Mouse (Mus musculus) kidney, embryonic 15.5 days (tissue): ENCODE data around the gene Dcun1d4. TPM values are rescaled to one million over a fixed set of nuclear protein-coding genes. Genes with fewer than 3 reads are reported as not detected.

Experiments
- ATAC-seq: fragments of 200-750 bp; cut with Nextera tagmentation; replicated peaks from 2 replicates; pipeline ENCODE4 v1.8.0; 2017; ENCODE audit warnings: moderate TSS enrichment; ENCODE audit not compliant: low FRiP score
- H3K27ac ChIP-seq: fragments of 300-500 bp; sonication (generic); 2 replicates; pipeline ENCODE4 v1.5.1; 2015; ENCODE audit warnings: mild to moderate bottlenecking, inconsistent platforms
- H3K27me3 ChIP-seq: fragments of 300-500 bp; sonication (generic); 2 replicates; pipeline ENCODE4 v1.6.1; 2015; ENCODE audit warnings: inconsistent platforms
- H3K36me3 ChIP-seq: fragments of 300-500 bp; sonication (generic); 2 replicates; pipeline ENCODE4 v1.6.1; 2015; ENCODE audit warnings: inconsistent platforms
- H3K4me1 ChIP-seq: fragments of 300-500 bp; sonication (generic); 2 replicates; pipeline ENCODE4 v1.6.1; 2015; ENCODE audit warnings: inconsistent platforms
- H3K4me2 ChIP-seq: fragments of 300-500 bp; sonication (generic); 2 replicates; pipeline ENCODE4 v1.6.1; 2015; ENCODE audit warnings: moderate library complexity, mild to moderate bottlenecking, inconsistent platforms
- H3K4me3 ChIP-seq: fragments of 300-500 bp; sonication (generic); replicated peaks from 2 replicates; pipeline ENCODE4 v1.5.1; 2015; ENCODE audit warnings: mild to moderate bottlenecking, inconsistent platforms
- H3K9ac ChIP-seq: fragments of 300-500 bp; sonication (generic); 2 replicates; pipeline ENCODE4 v1.6.1; 2015; ENCODE audit warnings: mild to moderate bottlenecking, inconsistent platforms
- H3K9me3 ChIP-seq: fragments of 300-500 bp; sonication (generic); replicated peaks from 2 replicates; pipeline ENCODE4 v1.6.1; 2016; ENCODE audit warnings: inconsistent platforms
- WGBS: fragments of 180-500 bp; shearing (Covaris S2); methylation state at CpG from one replicate; pipeline ENCODE4 v1.1.7; 2015; ENCODE audit warnings: mixed read lengths; 5-methylcytosine and 5-hydroxymethylcytosine counted together
- polyA plus RNA-seq: library from polyadenylated mRNA; unstranded; fragments of >200 nt; fragmentation: Nextera tagmentation; extraction: Ambion mirVana; gene quantifications from 2 replicates; pipeline ENCODE4 v1.2.1, GENCODE M21; 2015

Dcun1d4 gene
- polyA plus RNA-seq, 1 experiment from 2014 or later: 24.7 TPM

DNA sequence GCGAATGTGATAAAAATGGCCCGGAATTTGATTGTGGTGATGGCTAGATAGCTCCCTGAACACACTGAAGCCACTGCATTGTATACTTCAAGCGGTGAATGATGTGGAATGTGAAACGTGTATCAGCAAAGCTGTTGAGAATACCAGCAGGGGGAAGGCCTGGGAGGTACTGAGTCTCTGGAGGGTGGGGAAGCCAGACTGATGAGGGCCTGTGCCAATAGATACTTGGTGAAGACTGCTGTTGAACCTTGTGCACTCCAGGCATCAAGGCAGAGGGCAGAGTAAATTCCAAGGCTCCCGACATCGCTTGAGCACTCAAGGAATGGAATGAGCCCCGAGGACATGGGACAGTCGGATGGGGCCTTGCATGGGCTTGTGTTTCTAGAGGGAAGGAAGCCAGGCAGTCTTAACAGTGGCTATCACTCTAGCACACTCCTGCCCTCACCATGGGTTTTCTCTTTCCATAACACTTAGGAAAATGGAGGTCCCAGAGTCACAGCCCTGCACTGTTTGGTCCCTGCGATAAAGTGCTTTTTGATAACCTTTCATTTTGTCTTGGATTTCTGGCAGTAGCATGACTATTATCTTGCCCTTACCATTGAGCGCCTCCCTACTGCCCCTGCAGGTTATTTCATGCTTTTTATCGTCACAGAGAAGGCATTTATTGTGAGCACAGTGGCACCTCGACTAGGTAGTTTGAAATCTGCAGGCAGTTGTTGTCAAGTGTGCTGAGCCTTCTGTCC lies 22.4 kb downstream of the Dcun1d4 start:
- no peak overlapping the region for H3K4me2 ChIP-seq

GRCm38 (mm10) chr5:73511074-73511473 lies 30.3 kb downstream of the Dcun1d4 start:
- Histone ChIP-seq H3K4me3 (no peak overlapping the region), H3K4me1 (peaks cover 13% of the 10 kb centered on the region; the same call in 1 of the 2 replicates), H3K4me2 (no peak overlapping the region), H3K27ac (0 out of 2 replicates have a peak overlapping the region, but pooled peaks have one; percentile 9), H3K27me3 (no peaks in the 10 kb centered on the region), H3K36me3 (peaks cover 26% of the 10 kb centered on the region), H3K9me3 (no peaks in the 10 kb centered on the region), H3K9ac (no peak overlapping the region)
- WGBS: 86% methylated on average over 14 of the region's 14 CpGs
- no peak for ATAC-seq

More for the DNA sequence above, 22.4 kb downstream of the Dcun1d4 start:
- 77% methylated on average over 12 of the region's 12 CpGs for WGBS
- peaks cover 4% of the 10 kb centered on the region for H3K4me1 ChIP-seq
- no peak overlapping the region for H3K9ac ChIP-seq
- no peak for ATAC-seq
- H3K27me3 ChIP-seq: no peaks in the 10 kb centered on the region
- H3K4me3 ChIP-seq: no peak overlapping the region
- no peaks in the 10 kb centered on the region for H3K9me3 ChIP-seq
- no peaks in the 10 kb centered on the region for H3K36me3 ChIP-seq
- no peak overlapping the region for H3K27ac ChIP-seq

DNA sequence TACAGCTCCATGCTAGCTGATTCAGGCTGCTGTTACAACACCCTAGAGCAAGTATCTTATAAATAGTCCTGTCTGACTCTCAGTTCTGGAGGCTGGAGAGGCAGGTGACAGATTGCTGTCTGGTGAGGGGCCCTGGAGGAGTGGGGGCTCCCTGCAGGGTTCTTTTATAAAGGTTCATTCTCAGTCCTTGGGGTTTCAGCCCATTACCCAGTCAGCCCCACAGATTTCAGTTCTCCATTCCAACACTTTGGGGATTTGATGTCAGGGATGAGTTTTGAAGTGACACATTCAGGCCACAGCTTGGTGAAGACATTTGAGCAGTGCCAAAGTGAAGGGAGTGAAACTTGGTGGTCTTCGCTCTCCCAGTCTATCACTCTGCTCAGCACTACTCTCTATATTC lies 31.4 kb downstream of the Dcun1d4 start:
- Histone ChIP-seq H3K27me3 (no peaks in the 10 kb centered on the region), H3K9ac (no peak overlapping the region), H3K36me3 (peaks cover 26% of the 10 kb centered on the region), H3K4me1 (peaks cover 13% of the 10 kb centered on the region; the same call in 1 of the 2 replicates), H3K27ac (peak overlapping the region; percentile 90), H3K4me2 (no peak overlapping the region), H3K4me3 (no peak overlapping the region), H3K9me3 (no peaks in the 10 kb centered on the region)
- 100% methylated on average over 1 of the region's 1 CpGs for WGBS
- ATAC-seq: no peak

DNA sequence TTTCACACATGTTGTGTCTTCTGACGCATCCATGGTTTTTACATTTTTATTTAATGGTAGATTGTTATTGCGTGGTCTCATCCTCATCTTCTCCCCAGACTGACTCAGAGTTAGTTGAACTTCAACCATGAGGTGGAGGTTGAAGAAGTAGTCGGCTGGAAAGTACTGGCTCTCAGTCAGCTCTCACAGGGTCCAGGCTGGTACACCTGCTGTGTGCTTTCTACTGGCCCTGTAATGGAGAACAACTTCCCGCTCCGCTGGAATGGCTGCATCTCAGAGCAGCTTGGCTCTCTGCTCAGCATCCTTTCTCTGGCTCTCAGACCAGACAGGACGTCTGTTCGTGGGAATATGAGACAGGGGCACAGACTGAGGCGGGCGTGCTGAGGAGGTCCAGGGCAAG lies 31.9 kb downstream of the Dcun1d4 start:
- 69% methylated on average over 9 of the region's 9 CpGs for WGBS
- Histone ChIP-seq H3K36me3 (peaks cover 28% of the 10 kb centered on the region), H3K27ac (peak overlapping the region; percentile 90), H3K4me2 (peak overlapping the region; percentile 12; the same call in 1 of the 2 replicates), H3K9me3 (no peaks in the 10 kb centered on the region), H3K9ac (no peak overlapping the region), H3K27me3 (no peaks in the 10 kb centered on the region), H3K4me3 (no peak overlapping the region), H3K4me1 (peaks cover 13% of the 10 kb centered on the region; the same call in 1 of the 2 replicates)
- ATAC-seq: 0 out of 2 replicates have a peak, but pooled peaks have one; percentile 62

DNA sequence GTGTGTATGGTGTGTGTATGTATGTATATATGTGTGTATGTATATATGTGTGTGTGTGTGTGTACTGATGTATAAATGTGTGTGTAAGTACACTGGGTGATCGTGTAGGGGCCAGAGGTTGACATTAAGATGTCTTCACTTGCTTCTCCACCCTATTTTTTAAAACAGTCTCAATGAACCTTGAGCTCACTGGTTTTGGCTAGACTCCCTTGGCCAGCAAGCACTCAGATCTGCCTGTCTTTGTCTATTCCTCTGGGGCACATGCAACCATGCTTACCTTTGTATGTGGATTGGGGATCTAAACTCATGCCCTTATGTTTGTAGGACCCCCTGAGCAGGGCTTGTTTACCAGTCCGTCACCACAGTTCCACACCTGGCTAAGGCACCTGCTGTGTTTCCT lies 33.4 kb downstream of the Dcun1d4 start:
- H3K4me2 ChIP-seq: no peak overlapping the region
- ATAC-seq: no peak
- H3K4me3 ChIP-seq: no peak overlapping the region
- H3K36me3 ChIP-seq: peaks cover 33% of the 10 kb centered on the region
- H3K27me3 ChIP-seq: no peaks in the 10 kb centered on the region
- H3K27ac ChIP-seq: no peak overlapping the region
- WGBS: 90% methylated on average over 2 of the region's 2 CpGs
- no peaks in the 10 kb centered on the region for H3K9me3 ChIP-seq
- peaks cover 13% of the 10 kb centered on the region; the same call in 1 of the 2 replicates for H3K4me1 ChIP-seq
- H3K9ac ChIP-seq: no peak overlapping the region

DNA sequence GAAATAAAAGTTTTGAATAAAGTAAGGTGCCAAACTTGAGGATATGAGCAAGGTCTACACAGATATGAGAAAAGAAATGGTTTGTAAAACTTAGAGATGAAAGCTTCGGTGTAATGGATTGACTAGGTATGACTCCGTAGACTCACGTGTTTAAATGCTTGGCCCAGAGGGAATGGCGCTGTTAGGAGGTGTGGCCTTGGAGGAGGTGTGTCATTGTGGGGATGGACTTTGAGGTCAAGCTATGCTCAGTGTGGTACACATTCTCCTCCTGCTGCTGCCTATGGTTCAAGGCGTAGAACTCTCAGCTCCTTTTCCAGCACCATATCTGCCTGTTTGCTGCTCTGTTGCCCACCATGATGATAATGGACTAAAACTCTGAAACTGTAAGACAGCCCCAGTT lies 36.5 kb downstream of the Dcun1d4 start:
- Histone ChIP-seq H3K4me3 (no peak overlapping the region), H3K9ac (no peak overlapping the region), H3K9me3 (no peaks in the 10 kb centered on the region), H3K27ac (no peak overlapping the region), H3K4me1 (peaks cover 4% of the 10 kb centered on the region; the same call in 1 of the 2 replicates), H3K27me3 (no peaks in the 10 kb centered on the region), H3K36me3 (peaks cover 25% of the 10 kb centered on the region), H3K4me2 (no peak overlapping the region)
- ATAC-seq: no peak
- 94% methylated on average over 5 of the region's 5 CpGs for WGBS

DNA sequence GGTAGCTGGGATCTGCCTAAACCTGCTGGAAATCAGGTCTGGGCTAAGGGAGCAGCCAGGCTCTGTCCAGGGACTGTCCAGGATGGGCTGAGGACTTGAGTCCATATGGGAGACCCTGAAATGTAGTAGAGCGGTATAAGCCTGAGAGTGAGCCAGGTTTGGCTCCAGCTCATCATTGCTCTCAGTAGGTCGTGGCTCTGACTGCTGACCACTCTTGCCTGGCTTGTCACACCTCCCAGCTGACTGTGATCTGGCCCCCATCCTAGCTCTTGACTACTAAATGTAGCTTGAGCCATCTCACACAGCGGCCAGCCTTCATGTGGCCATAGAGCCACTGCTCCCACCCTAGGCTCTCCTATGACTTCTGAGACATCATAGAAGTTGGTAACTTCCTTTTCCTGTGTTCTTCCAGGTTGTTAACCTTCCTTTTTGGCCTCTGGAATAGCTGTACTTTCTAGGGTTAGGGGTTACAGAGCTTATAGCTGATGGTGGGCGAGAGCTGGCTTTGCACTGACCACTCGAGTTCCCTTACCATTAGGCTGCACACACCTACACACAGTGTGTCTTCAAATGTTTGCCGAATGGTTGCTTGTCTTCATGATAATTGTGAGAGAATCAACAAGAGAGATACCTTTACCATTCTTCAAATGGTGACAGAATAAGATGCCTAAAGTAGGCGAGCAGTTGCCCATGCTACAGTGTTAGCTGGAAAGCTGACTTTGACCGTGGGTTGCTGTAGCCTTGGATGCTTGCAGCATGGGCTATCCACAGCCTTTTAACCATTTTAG lies 37.8 kb downstream of the Dcun1d4 start:
- H3K9ac ChIP-seq: no peak overlapping the region
- H3K4me3 ChIP-seq: no peak overlapping the region
- no peaks in the 10 kb centered on the region for H3K27me3 ChIP-seq
- 90% methylated on average over 8 of the region's 8 CpGs for WGBS
- no peak overlapping the region for H3K4me2 ChIP-seq
- H3K36me3 ChIP-seq: peaks cover 28% of the 10 kb centered on the region
- H3K4me1 ChIP-seq: no peaks in the 10 kb centered on the region
- no peaks in the 10 kb centered on the region for H3K9me3 ChIP-seq
- ATAC-seq: no peak
- H3K27ac ChIP-seq: no peak overlapping the region

DNA sequence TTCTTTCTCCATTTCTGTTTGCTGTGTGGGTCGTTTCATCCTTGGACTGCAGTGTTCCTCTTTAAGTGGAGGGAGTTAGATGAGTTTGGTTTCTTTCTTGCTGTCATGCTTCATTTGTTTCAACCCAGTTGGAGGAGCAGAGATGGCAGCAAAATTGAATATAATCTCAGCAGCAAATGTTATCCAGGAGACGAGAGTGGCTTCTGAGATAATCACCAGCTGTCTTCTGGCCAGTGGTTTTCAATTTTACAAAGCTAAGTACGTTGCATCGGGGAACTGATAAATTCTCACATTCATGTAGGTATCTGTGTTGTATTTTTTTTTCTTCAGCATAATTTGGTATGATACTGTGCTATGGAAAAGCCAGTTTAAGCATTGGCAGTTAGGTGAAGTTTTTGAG lies 40.0 kb downstream of the Dcun1d4 start:
- WGBS: 70% methylated on average over 4 of the region's 4 CpGs
- Histone ChIP-seq H3K9me3 (no peaks in the 10 kb centered on the region), H3K27ac (no peak overlapping the region), H3K4me1 (no peaks in the 10 kb centered on the region), H3K36me3 (peaks cover 24% of the 10 kb centered on the region), H3K27me3 (no peaks in the 10 kb centered on the region), H3K4me3 (no peak overlapping the region), H3K9ac (no peak overlapping the region), H3K4me2 (no peak overlapping the region)
- no peak for ATAC-seq

- no peak for ATAC-seq
- no peaks in the 10 kb centered on the region for H3K9me3 ChIP-seq
- WGBS: 86% methylated on average over 10 of the region's 10 CpGs
- peaks cover 33% of the 10 kb centered on the region for H3K36me3 ChIP-seq
- H3K27ac ChIP-seq: no peak overlapping the region
- H3K4me1 ChIP-seq: no peaks in the 10 kb centered on the region
- no peak overlapping the region for H3K4me2 ChIP-seq
- no peak overlapping the region for H3K9ac ChIP-seq
- no peaks in the 10 kb centered on the region for H3K27me3 ChIP-seq
- H3K4me3 ChIP-seq: no peak overlapping the region
Measured at GRCm38 (mm10) chr5:73523227-73523626, 42.4 kb downstream of the Dcun1d4 start.

DNA sequence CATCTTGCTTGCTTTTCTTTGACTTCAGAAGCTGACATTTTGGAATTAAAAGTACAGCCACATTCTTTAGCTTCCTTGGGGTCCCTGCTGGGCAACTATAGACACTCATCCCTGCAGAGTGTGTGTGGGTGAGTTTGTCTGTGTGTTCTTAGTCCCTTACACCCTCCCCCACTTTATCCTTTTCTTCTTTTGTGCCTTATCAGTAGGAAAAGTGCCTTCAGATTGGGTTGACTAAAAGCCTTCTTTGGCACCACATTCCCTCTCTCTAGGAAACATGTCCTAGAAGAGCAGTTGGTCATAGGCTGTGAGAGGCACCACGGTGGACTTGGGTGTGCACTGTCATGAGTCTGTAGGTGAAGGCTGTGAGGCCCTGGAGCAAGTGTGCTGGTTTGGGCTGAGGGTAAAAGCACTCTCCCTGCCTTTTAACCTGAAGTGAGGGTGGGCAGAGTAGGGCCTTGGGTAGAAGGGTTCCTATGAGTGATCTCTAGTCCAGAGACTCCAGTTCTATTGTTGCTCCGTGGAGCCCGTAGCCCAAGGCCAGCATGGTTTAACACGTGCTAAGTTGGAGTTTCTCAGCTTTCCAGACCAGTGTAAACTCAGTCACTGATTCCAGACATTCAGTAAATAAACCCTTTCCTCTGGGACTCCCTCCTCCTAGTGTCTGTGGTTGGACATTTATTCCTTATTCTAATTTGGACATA lies 43.6 kb downstream of the Dcun1d4 start:
- H3K4me3 ChIP-seq: no peak overlapping the region
- H3K9ac ChIP-seq: no peak overlapping the region
- no peaks in the 10 kb centered on the region for H3K27me3 ChIP-seq
- H3K4me1 ChIP-seq: no peaks in the 10 kb centered on the region
- WGBS: 77% methylated on average over 4 of the region's 4 CpGs
- peaks cover 33% of the 10 kb centered on the region for H3K36me3 ChIP-seq
- H3K9me3 ChIP-seq: no peaks in the 10 kb centered on the region
- H3K4me2 ChIP-seq: no peak overlapping the region
- no peak for ATAC-seq
- no peak overlapping the region for H3K27ac ChIP-seq

GRCm38 (mm10) chr5:73532222-73532621 lies 51.4 kb downstream of the Dcun1d4 start:
- Histone ChIP-seq H3K27me3 (no peaks in the 10 kb centered on the region), H3K9ac (no peak overlapping the region), H3K27ac (no peak overlapping the region), H3K36me3 (peaks cover 44% of the 10 kb centered on the region), H3K4me3 (no peak overlapping the region), H3K9me3 (no peaks in the 10 kb centered on the region), H3K4me1 (peaks cover 4% of the 10 kb centered on the region; the same call in 1 of the 2 replicates), H3K4me2 (no peak overlapping the region)
- ATAC-seq: no peak
- WGBS: 78% methylated on average over 1 of the region's 1 CpGs

DNA sequence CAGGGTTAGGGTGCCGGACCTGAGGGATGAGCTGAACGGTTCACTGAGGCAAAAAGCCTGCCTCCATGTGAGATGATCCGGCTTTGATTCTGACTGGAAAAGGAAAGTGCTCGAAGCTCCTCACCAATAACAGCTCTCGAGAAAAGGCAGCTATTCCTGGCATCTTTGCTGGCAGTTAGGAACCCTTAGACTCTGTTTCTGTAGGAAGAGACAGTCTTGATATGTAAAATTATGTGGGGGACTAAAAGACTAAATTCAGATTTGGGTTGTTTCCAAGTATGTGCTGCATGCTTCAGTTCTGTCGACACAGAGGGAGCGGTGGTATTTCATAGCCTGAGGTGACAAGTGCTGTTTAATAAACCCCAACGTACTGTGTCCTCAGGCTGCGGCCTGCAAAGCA lies 52.1 kb downstream of the Dcun1d4 start:
- no peak for ATAC-seq
- 68% methylated on average over 9 of the region's 9 CpGs for WGBS

More for the DNA sequence above, 52.1 kb downstream of the Dcun1d4 start:
- Histone ChIP-seq H3K9ac (no peak overlapping the region), H3K27me3 (no peaks in the 10 kb centered on the region), H3K4me3 (no peak overlapping the region), H3K9me3 (no peaks in the 10 kb centered on the region), H3K36me3 (peaks cover 44% of the 10 kb centered on the region), H3K27ac (no peak overlapping the region), H3K4me2 (no peak overlapping the region), H3K4me1 (peaks cover 4% of the 10 kb centered on the region; the same call in 1 of the 2 replicates)
